Mouse (Mus musculus) spleen, adult 10 weeks (tissue): ENCODE measurements around the gene H2al1d. TPM values are rescaled to one million over a fixed set of nuclear protein-coding genes. Genes with fewer than 3 reads are reported as not detected.

Source experiments
- polyA plus RNA-seq: library from polyadenylated mRNA; stranded (reverse); fragments of 350-450 nt; fragmentation: Illumina TruSeq; extraction: RNeasy Lipid Tissue Mini Kit (QIAGEN cat#74804); gene quantifications from one replicate; pipeline ENCODE4 v1.2.3, GENCODE M21; 2015; ENCODE audit warnings: low replicate concordance; ENCODE audit not compliant: insufficient read depth

H2al1d gene
- polyA plus RNA-seq: not detected

DNA sequence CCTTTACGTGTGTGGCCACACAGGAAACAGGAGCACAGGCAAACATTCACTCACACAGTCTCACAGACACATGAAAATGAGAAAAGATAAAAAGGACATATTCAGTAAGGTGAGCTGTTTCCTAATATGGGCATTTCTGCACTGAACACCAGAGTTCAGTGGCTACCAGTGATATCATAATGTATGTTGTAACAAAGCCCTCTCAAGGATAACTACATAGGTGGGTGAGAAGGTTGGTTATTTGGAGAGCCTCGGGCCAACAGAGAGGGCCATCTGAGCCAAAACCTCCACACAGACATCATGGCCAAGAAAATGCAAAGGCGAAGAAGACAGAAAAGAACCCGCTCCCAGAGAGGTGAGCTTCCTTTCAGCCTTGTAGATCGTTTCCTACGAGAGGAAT lies at the start of gene H2al1d:
Gene H2al1d, plus strand, starts transcription at position 301 of the 400 bp plus-strand sequence.

GRCm38 (mm10) chrX:11298957-11299356 lies 9.7 kb upstream of the H2al1d start, which contains the start of gene H2al1a:
Gene H2al1a (plus strand): TSS chrX:11299257.

GRCm38 (mm10) chrX:11302132-11302531 lies 6.5 kb upstream of the H2al1d start, which contains the start of gene H2al1b:
Gene H2al1b (plus strand): TSS chrX:11302432.

DNA sequence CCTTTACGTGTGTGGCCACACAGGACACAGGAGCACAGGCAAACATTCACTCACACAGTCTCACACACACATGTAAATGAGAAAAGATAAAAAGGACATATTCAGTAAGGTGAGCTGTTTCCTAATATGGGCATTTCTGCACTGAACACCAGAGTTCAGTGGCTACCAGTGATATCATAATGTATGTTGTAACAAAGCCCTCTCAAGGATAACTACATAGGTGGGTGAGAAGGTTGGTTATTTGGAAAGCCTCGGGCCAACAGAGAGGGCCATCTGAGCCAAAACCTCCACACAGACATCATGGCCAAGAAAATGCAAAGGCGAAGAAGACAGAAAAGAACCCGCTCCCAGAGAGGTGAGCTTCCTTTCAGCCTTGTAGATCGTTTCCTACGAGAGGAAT lies 3.3 kb upstream of the H2al1d start, which contains the start of gene H2al1c:
Gene H2al1c, plus strand, starts transcription at position 301 of the 400 bp plus-strand sequence.

DNA sequence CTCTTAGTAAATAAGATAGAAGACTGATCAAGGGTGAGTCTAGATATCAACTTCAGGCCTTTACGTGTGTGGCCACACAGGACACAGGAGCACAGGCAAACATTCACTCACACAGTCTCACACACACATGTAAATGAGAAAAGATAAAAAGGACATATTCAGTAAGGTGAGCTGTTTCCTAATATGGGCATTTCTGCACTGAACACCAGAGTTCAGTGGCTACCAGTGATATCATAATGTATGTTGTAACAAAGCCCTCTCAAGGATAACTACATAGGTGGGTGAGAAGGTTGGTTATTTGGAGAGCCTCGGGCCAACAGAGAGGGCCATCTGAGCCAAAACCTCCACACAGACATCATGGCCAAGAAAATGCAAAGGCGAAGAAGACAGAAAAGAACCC lies 3.0 kb downstream of the H2al1d start, which contains the start of gene H2al1e:
Gene H2al1e, plus strand, starts transcription at position 301 of the 400 bp plus-strand sequence.

DNA sequence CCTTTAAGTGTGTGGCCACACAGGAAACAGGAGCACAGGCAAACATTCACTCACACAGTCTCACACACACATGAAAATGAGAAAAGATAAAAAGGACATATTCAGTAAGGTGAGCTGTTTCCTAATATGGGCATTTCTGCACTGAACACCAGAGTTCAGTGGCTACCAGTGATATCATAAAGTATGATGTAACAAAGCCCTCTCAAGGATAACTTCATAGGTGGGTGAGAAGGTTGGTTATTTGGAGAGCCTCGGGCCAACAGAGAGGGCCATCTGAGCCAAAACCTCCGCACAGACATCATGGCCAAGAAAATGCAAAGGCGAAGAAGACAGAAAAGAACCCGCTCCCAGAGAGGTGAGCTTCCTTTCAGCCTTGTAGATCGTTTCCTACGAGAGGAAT lies 6.2 kb downstream of the H2al1d start, which contains the start of gene H2al1f:
Gene H2al1f, plus strand, starts transcription at position 301 of the 400 bp plus-strand sequence.

GRCm38 (mm10) chrX:11317956-11318355 lies 9.3 kb downstream of the H2al1d start, which contains the start of gene H2al1g:
Gene H2al1g (plus strand): TSS chrX:11318256.

GRCm38 (mm10) chrX:11321192-11321591 lies 12.6 kb downstream of the H2al1d start, which contains the start of gene H2al1h:
Gene H2al1h (plus strand): TSS chrX:11321492.

GRCm38 (mm10) chrX:11324359-11324758 lies 15.7 kb downstream of the H2al1d start, which contains the start of gene H2al1i:
Gene H2al1i (plus strand): TSS chrX:11324659.

DNA sequence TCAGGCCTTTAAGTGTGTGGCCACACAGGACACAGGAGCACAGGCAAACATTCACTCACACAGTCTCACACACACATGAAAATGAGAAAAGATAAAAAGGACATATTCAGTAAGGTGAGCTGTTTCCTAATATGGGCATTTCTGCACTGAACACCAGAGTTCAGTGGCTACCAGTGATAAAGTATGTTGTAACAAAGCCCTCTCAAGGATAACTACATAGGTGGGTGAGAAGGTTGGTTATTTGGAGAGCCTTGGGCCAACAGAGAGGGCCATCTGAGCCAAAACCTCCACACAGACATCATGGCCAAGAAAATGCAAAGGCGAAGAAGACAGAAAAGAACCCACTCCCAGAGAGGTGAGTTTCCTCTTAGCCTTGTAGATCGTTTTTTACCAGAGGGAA lies 18.9 kb downstream of the H2al1d start, which contains the start of gene H2al1j:
Gene H2al1j, plus strand, starts transcription at position 301 of the 400 bp plus-strand sequence.

Other genes with a start within 250 kb of the H2al1d start
- not detected for gene H2al1a, start 9.6 kb upstream of the H2al1d start, polyA plus RNA-seq
- gene H2al1b, start 6.4 kb upstream of the H2al1d start, polyA plus RNA-seq: not detected
- not detected for gene H2al1c, start 3.2 kb upstream of the H2al1d start, polyA plus RNA-seq
- gene H2al1e, start 3.1 kb downstream of the H2al1d start, polyA plus RNA-seq: not detected
- not detected for gene H2al1f, start 6.3 kb downstream of the H2al1d start, polyA plus RNA-seq
- gene H2al1g, start 9.4 kb downstream of the H2al1d start, polyA plus RNA-seq: not detected
- not detected for gene H2al1h, start 12.7 kb downstream of the H2al1d start, polyA plus RNA-seq
- not detected for gene H2al1i, start 15.8 kb downstream of the H2al1d start, polyA plus RNA-seq
- not detected for gene H2al1j, start 19.0 kb downstream of the H2al1d start, polyA plus RNA-seq